Comparison of ENCODE assay signal across 16 mouse cellular contexts in the genomic region with DNA sequence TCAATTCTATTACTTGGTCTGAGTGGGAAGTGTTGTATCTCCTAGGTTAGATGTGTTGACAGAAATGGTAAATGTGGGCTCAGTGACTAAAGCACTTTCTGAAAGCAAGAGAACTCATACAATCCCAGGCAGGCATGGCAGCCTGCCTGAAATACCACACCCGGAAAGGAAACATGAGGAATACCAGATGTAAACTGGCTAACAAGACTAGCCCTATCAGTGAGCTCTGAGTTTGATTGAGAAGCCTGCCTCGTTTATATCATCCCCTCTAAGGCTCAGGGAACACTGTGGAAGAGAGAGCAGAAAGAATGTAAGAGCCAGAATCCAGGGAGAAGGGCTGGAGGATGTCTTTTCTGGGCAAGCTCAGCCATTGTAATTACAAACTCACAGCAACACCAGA. TPM values are rescaled to one million over a fixed set of nuclear protein-coding genes. Genes with fewer than 3 reads are reported as not detected.
A peak's percentile ranks its signal among the peaks of the same experiment; 100 is the strongest.
DNase-seq lines count a peak whose midpoint lies in the region; ATAC-seq and TF ChIP-seq lines count a peak whose summit lies in the region.
"Had no signal": no experiment of that assay in that cellular context is flagged by ENCODE, and none has a peak within 500 bp of the region (broad histone marks: within the 10 kb centered on the region; RNA-seq: fewer than 3 reads in every experiment).

No protein-coding gene starts in this region.

- no peaks in the 10 kb centered on the region for H3K36me3 ChIP-seq in kidney, postnatal 0 days (ENCODE audit: insufficient read depth, low read length)
- H3K36me3 ChIP-seq in limb, embryonic 12.5 days = no peaks in the 10 kb centered on the region
- H3K36me3 ChIP-seq in thymus, adult 2 months (ENCODE audit: control insufficient read depth, insufficient read depth, low read length) = no peaks in the 10 kb centered on the region
- H3K36me3 ChIP-seq: G1E; hindbrain, embryonic 13.5 days had no signal

- H3K9ac ChIP-seq in kidney, postnatal 0 days (ENCODE audit: low read depth, low read length) = no peak overlapping the region
- H3K9ac ChIP-seq in limb, embryonic 12.5 days (replicated peaks) = no peak overlapping the region
- H3K9ac ChIP-seq: hindbrain, embryonic 13.5 days had no signal

- TF ChIP-seq CTCF in kidney, postnatal 0 days (IDR thresholded peaks at IDR 0.05; ENCODE audit: low read depth) = no peak
- no peak for TF ChIP-seq CTCF in thymus, adult 2 months (IDR thresholded peaks at IDR 0.05; ENCODE audit: borderline replicate concordance, control insufficient read depth, extremely low read depth, insufficient read depth, low read length, poor library complexity)

- no peak overlapping the region for H3K27ac ChIP-seq in kidney, postnatal 0 days
- no peak overlapping the region for H3K27ac ChIP-seq in limb, embryonic 12.5 days
- H3K27ac ChIP-seq in thymus, adult 2 months (ENCODE audit: control insufficient read depth, insufficient read depth, low read length) = no peak overlapping the region
- H3K27ac ChIP-seq: hindbrain, embryonic 13.5 days had no signal

- no peak overlapping the region for H3K4me3 ChIP-seq in kidney, postnatal 0 days (replicated peaks; ENCODE audit: low read depth, low read length)
- H3K4me3 ChIP-seq in limb, embryonic 12.5 days (replicated peaks) = peak overlapping the region; percentile 15; the same call in 1 of the 2 replicates
- H3K4me3 ChIP-seq in thymus, adult 2 months (ENCODE audit: control insufficient read depth, insufficient read depth, low read length) = no peak overlapping the region
- H3K4me3 ChIP-seq: hindbrain, embryonic 13.5 days had no signal

- WGBS in kidney, postnatal 0 days = 34% methylated on average over 2 of the region's 2 CpGs
- 15% methylated on average over 2 of the region's 2 CpGs for WGBS in limb, embryonic 12.5 days
- 79% methylated on average over 2 of the region's 2 CpGs for WGBS in thymus, adult 2 months

- no peak overlapping the region for H3K4me2 ChIP-seq in kidney, postnatal 0 days (ENCODE audit: low read length)
- peak overlapping the region; percentile 33 for H3K4me2 ChIP-seq in limb, embryonic 12.5 days
- H3K4me2 ChIP-seq: hindbrain, embryonic 13.5 days had no signal

- no peaks in the 10 kb centered on the region for H3K9me3 ChIP-seq in kidney, postnatal 0 days (replicated peaks; ENCODE audit: low read length)
- H3K9me3 ChIP-seq in limb, embryonic 12.5 days = no peaks in the 10 kb centered on the region
- H3K9me3 ChIP-seq: hindbrain, embryonic 13.5 days had no signal

- H3K27me3 ChIP-seq in kidney, postnatal 0 days (ENCODE audit: insufficient read depth, low read length) = peaks cover 7% of the 10 kb centered on the region
- peaks cover 11% of the 10 kb centered on the region for H3K27me3 ChIP-seq in limb, embryonic 12.5 days
- no peaks in the 10 kb centered on the region for H3K27me3 ChIP-seq in thymus, adult 2 months (ENCODE audit: control insufficient read depth, insufficient read depth, low read length)

- H3K4me1 ChIP-seq in kidney, postnatal 0 days (replicated peaks; ENCODE audit: insufficient read depth, low read length) = no peaks in the 10 kb centered on the region
- H3K4me1 ChIP-seq in limb, embryonic 12.5 days (replicated peaks) = peaks cover 37% of the 10 kb centered on the region
- H3K4me1 ChIP-seq in thymus, adult 2 months (replicated peaks; ENCODE audit: control insufficient read depth, insufficient read depth, low read length) = peaks cover 7% of the 10 kb centered on the region
- H3K4me1 ChIP-seq: hindbrain, embryonic 13.5 days had no signal

- TF ChIP-seq POLR2A in thymus, adult 2 months (IDR thresholded peaks at IDR 0.05; ENCODE audit: control insufficient read depth, extremely low read depth, insufficient read depth, low read length, poor library complexity) = no peak

- no peak for ATAC-seq in kidney, postnatal 0 days (replicated peaks; ENCODE audit: low FRiP score, low read depth)
- ATAC-seq in limb, embryonic 12.5 days (ENCODE audit: insufficient number of reproducible peaks, insufficient read depth, low FRiP score, low TSS enrichment, low read depth) = no peak

- DNase-seq in embryo, embryonic 10.5 days (ENCODE audit: low spot score) = peak; percentile 69
- no peak for DNase-seq in embryo, embryonic 11 days
- peak; percentile 51 for DNase-seq in kidney, postnatal 0 days (ENCODE audit: low spot score)
- DNase-seq in kidney, postnatal 10 days = no peak
- DNase-seq in adipocyte (ENCODE audit: low spot score) = peak; percentile 22
- no peak for DNase-seq in thymus, adult 2 months
- DNase-seq in gastrocnemius, postnatal 4 days (ENCODE audit: low spot score in 2 of 2) = no peak
- DNase-seq: B cell, adult 2 months; cerebellum, postnatal 14 days; gastrocnemius, postnatal 14 days; kidney, adult 8-10 months; liver; lung, postnatal 14 days had no signal

RNA-seq across cellular contexts. Expression of gene Tmem30b, which starts 7.0 kb away (rescaled TPM):
- 31.2 and 31.9 TPM in 2 replicates for polyA plus RNA-seq in kidney, postnatal 0 days (2015; fragmentation: Nextera tagmentation; extraction: Ambion mirVana)
- polyA plus RNA-seq in limb, embryonic 12.5 days (2016; fragmentation: Nextera tagmentation; extraction: Ambion mirVana) = 21.4 and 27.9 TPM in 2 replicates
- 4.1 and 4.3 TPM in 2 replicates for polyA plus RNA-seq in thymus, adult 2 months (2012; rRNA removed)
- 1 to 10 TPM; 2.0 to 2.2 TPM for total RNA-seq in gastrocnemius, postnatal 4 days (2021)
- polyA plus RNA-seq: G1E had no signal

RNA-seq across cellular contexts. Expression of gene Prkch, which starts 45.4 kb away (rescaled TPM):
- 10.4 and 11.2 TPM in 2 replicates for polyA plus RNA-seq in kidney, postnatal 0 days (2015; fragmentation: Nextera tagmentation; extraction: Ambion mirVana)
- 10.3 and 11.2 TPM in 2 replicates for polyA plus RNA-seq in limb, embryonic 12.5 days (2016; fragmentation: Nextera tagmentation; extraction: Ambion mirVana)
- polyA plus RNA-seq in thymus, adult 2 months (2012; rRNA removed) = 43.1 and 45.5 TPM in 2 replicates
- 10 to 100 TPM; 11.3 to 11.8 TPM for total RNA-seq in gastrocnemius, postnatal 4 days (2021)
- polyA plus RNA-seq: G1E had no signal

Comparison
In these comparisons a context has a peak if more than half of its experiments do, and no peak if none do; other contexts are left out.
1. DNase-seq: peak in embryo, embryonic 10.5 days (single experiment), kidney, postnatal 0 days (single experiment) and adipocyte (single experiment); none in embryo, embryonic 11 days (single experiment), kidney, postnatal 10 days (single experiment), thymus, adult 2 months (single experiment) and gastrocnemius, postnatal 4 days (0 of 2).